Mouse (Mus musculus) heart, postnatal 0 days (tissue): ENCODE measurements at regions not wholly inside any gene's neighbourhood (a gene's known extent, or its start where the extent isn't known, plus 50 kb on each side); places are given as distances from the start of the nearest gene placed in this dataset.

Experiments used
- ATAC-seq: fragments of 200-750 bp; cut with Nextera tagmentation; 2 replicates; pipeline ENCODE4 v1.8.0; 2017; ENCODE audit warnings: low read depth, moderate number of reproducible peaks, moderate library complexity; ENCODE audit not compliant: insufficient read depth
- DNase-seq: peaks from one replicate; pipeline ENCODE4 v3.0.0-alpha.2; 2016; ENCODE audit warnings: low spot score
- H3K27ac ChIP-seq: fragments of 300-500 bp; sonication (generic); 2 replicates; pipeline ENCODE4 v1.5.1; 2014; ENCODE audit warnings: low read depth, mild to moderate bottlenecking
- H3K27me3 ChIP-seq: fragments of 300-500 bp; sonication (generic); 2 replicates; pipeline ENCODE4 v1.6.1; 2014; ENCODE audit warnings: low read length, mixed read lengths; ENCODE audit not compliant: control insufficient read depth, insufficient read depth
- H3K36me3 ChIP-seq: fragments of 300-500 bp; sonication (generic); replicated peaks from 2 replicates; pipeline ENCODE4 v1.6.1; 2014; ENCODE audit warnings: low read length, mixed read lengths; ENCODE audit not compliant: control insufficient read depth, insufficient read depth
- H3K4me1 ChIP-seq: fragments of 300-500 bp; sonication (generic); 2 replicates; pipeline ENCODE4 v1.6.1; 2014; ENCODE audit warnings: antibody characterized with exemption; ENCODE audit not compliant: control insufficient read depth, insufficient read depth
- H3K4me2 ChIP-seq: fragments of 300-500 bp; sonication (generic); 2 replicates; pipeline ENCODE4 v1.6.1; 2014; ENCODE audit warnings: low read depth, mild to moderate bottlenecking, low read length, moderate library complexity
- H3K4me3 ChIP-seq: fragments of 300-500 bp; sonication (generic); 2 replicates; pipeline ENCODE4 v1.5.1; 2014; ENCODE audit warnings: low read depth, low read length
- H3K9ac ChIP-seq: fragments of 300-500 bp; sonication (generic); replicated peaks from 2 replicates; pipeline ENCODE4 v1.6.1; 2014; ENCODE audit warnings: low read depth, low read length, mixed read lengths
- H3K9me3 ChIP-seq: fragments of 300-500 bp; sonication (generic); replicated peaks from 2 replicates; pipeline ENCODE4 v1.6.1; 2016; ENCODE audit warnings: low read length; ENCODE audit not compliant: control insufficient read depth
- CTCF ChIP-seq: IDR thresholded peaks from 2 replicates; pipeline ENCODE4 v1.5.1; 2016; ENCODE audit warnings: antibody characterized with exemption, control low read depth, low read depth
- EP300 ChIP-seq: IDR thresholded peaks from 2 replicates; pipeline ENCODE4 v1.6.1; 2016; ENCODE audit warnings: antibody characterized with exemption, low read depth
- WGBS: fragments of 180-500 bp; shearing (Covaris S2); extraction: QIAGEN DNeasy Blood & Tissue Kit; methylation state at CpG from one replicate; pipeline ENCODE4 v1.1.7; 2014; 5-methylcytosine and 5-hydroxymethylcytosine counted together

- Histone ChIP-seq H3K9ac (no peak overlapping the region), H3K36me3 (no peaks in the 10 kb centered on the region), H3K27me3 (no peaks in the 10 kb centered on the region), H3K9me3 (no peaks in the 10 kb centered on the region), H3K27ac (no peak overlapping the region), H3K4me1 (no peaks in the 10 kb centered on the region), H3K4me2 (no peak overlapping the region), H3K4me3 (no peak overlapping the region)
- 68% methylated on average over 1 of the region's 1 CpGs for WGBS
- DNase-seq: no peak
- TF ChIP-seq EP300: no peak
- no peak for TF ChIP-seq CTCF
- no peak for ATAC-seq
Observed at GRCm38 (mm10) chr9:80732971-80733370, 267.7 kb upstream of the Impg1 start.

- Histone ChIP-seq H3K4me1 (no peaks in the 10 kb centered on the region), H3K27me3 (no peaks in the 10 kb centered on the region), H3K9me3 (no peaks in the 10 kb centered on the region), H3K4me3 (no peak overlapping the region), H3K9ac (no peak overlapping the region), H3K27ac (no peak overlapping the region), H3K36me3 (no peaks in the 10 kb centered on the region), H3K4me2 (no peak overlapping the region)
- DNase-seq (no peak), ATAC-seq (no peak)
- TF ChIP-seq CTCF (no peak), EP300 (no peak)
Observed at GRCm38 (mm10) chr9:80723638-80724037, 258.4 kb upstream of the Impg1 start.

- H3K9ac ChIP-seq: no peak overlapping the region
- ATAC-seq: no peak
- WGBS: 79% methylated on average over 4 of the region's 4 CpGs
- no peak for TF ChIP-seq EP300
- no peak for TF ChIP-seq CTCF
- H3K4me2 ChIP-seq: no peak overlapping the region
- H3K27ac ChIP-seq: no peak overlapping the region
- no peak overlapping the region for H3K4me3 ChIP-seq
- no peak for DNase-seq
- no peaks in the 10 kb centered on the region for H3K4me1 ChIP-seq
- no peaks in the 10 kb centered on the region for H3K36me3 ChIP-seq
- H3K27me3 ChIP-seq: no peaks in the 10 kb centered on the region
- H3K9me3 ChIP-seq: no peaks in the 10 kb centered on the region
Observed at GRCm38 (mm10) chr9:80718516-80718915, 253.2 kb upstream of the Impg1 start.

- no peak overlapping the region for H3K27ac ChIP-seq
- no peaks in the 10 kb centered on the region for H3K36me3 ChIP-seq
- H3K4me3 ChIP-seq: no peak overlapping the region
- TF ChIP-seq CTCF (no peak), EP300 (no peak)
- no peak overlapping the region for H3K9ac ChIP-seq
- H3K27me3 ChIP-seq: no peaks in the 10 kb centered on the region
- H3K9me3 ChIP-seq: no peaks in the 10 kb centered on the region
- ATAC-seq (no peak), DNase-seq (no peak)
- H3K4me1 ChIP-seq: no peaks in the 10 kb centered on the region
- no peak overlapping the region for H3K4me2 ChIP-seq
Observed at GRCm38 (mm10) chr9:80709781-80710180, 244.5 kb upstream of the Impg1 start.

- no peak for TF ChIP-seq CTCF
- no peak for TF ChIP-seq EP300
- Histone ChIP-seq H3K27me3 (no peaks in the 10 kb centered on the region), H3K9ac (no peak overlapping the region), H3K4me2 (no peak overlapping the region), H3K4me1 (no peaks in the 10 kb centered on the region), H3K9me3 (no peaks in the 10 kb centered on the region), H3K27ac (no peak overlapping the region), H3K4me3 (no peak overlapping the region), H3K36me3 (no peaks in the 10 kb centered on the region)
- DNase-seq (peak; percentile 41), ATAC-seq (no peak)
- 85% methylated on average over 2 of the region's 2 CpGs for WGBS
Observed at GRCm38 (mm10) chr9:80705264-80705663, 240.0 kb upstream of the Impg1 start.

DNA sequence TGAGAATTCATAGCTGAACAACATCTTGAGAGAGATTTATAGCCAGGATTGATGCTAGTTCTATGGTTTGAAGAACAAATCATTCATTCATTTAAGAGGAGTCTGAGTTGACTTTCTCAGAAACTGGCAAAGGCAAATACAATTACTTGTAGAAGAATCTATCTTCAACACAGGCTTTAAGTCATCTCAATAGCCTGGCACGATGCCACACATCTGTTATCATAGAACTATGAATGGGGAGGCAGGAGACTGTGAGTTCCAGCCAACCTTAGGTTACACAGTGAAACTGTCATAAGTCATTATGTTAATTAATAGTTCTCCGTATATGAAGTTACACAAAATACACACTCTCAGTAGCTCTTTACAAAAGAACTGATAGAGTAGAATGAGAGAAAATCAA lies 231.9 kb upstream of the Impg1 start:
- TF ChIP-seq CTCF (no peak), EP300 (no peak)
- no peaks in the 10 kb centered on the region for H3K27me3 ChIP-seq
- no peaks in the 10 kb centered on the region for H3K9me3 ChIP-seq
- WGBS: 50% methylated on average over 2 of the region's 2 CpGs
- no peaks in the 10 kb centered on the region for H3K4me1 ChIP-seq
- no peak overlapping the region for H3K4me2 ChIP-seq
- no peaks in the 10 kb centered on the region for H3K36me3 ChIP-seq
- H3K27ac ChIP-seq: no peak overlapping the region
- H3K4me3 ChIP-seq: no peak overlapping the region
- H3K9ac ChIP-seq: no peak overlapping the region
- ATAC-seq (no peak), DNase-seq (no peak)
